14 mouse cellular contexts compared by ENCODE assay signal in the genomic region with DNA sequence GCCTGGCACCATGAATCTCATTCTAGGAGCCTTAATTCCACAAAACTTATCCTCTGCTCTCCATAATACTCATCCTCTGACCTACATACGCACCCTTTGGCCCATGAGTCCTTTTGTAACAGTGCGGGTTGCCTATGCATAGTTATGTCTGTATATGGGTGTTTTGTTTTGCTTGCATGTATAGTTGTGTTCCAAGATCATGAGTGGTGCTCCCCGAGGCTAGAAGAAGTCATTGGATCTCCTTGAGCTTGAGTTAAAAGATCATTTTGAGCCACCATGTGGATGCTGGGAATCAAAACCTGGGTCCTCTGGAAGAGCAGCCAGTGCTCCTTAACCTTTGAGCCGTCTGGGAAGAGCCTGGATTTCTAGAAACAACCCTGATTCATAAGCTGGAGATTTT. TPM values are rescaled to one million over a fixed set of nuclear protein-coding genes. Genes with fewer than 3 reads are reported as not detected.
"Had no signal": no experiment of that assay in that cellular context is flagged by ENCODE, and none has a peak within 500 bp of the region (broad histone marks: within the 10 kb centered on the region; RNA-seq: fewer than 3 reads in every experiment).

No protein-coding gene starts in this region.

RNA-seq across cellular contexts. Expression of gene C130026I21Rik, which starts 25.4 kb away (rescaled TPM):
- polyA plus RNA-seq: limb, embryonic 10.5 days; limb, embryonic 11.5 days; limb, embryonic 12.5 days; limb, embryonic 13.5 days; liver, adult 2 months; liver, embryonic 11.5 days; liver, embryonic 12.5 days; liver, embryonic 13.5 days; midbrain, embryonic 10.5 days; midbrain, embryonic 11.5 days; midbrain, embryonic 12.5 days; midbrain, postnatal 0 days; neural tube, embryonic 11.5 days; neural tube, embryonic 12.5 days had no signal
